Mouse (Mus musculus) T-helper 2 cell (primary cell): ENCODE data around the gene Myl3.

ENCODE experiments used
- in situ Hi-C: fragments of 300-600 bp; cut with MboI, MseI; formaldehyde crosslinking; loops from one replicate; pipeline ENCODE4 v1.15.1; 2025; ENCODE audit warnings: high pct_unique_total_duplicates

The Myl3 gene

GRCm38 (mm10) chr9:110741711-110742294 lies at the start of gene Myl3:
Gene Myl3, plus strand, starts transcription at chr9:110741861.
- in situ Hi-C loops: no loop called here

- in situ Hi-C loops: no loop called here
Measured at GRCm38 (mm10) chr9:110695165-110695755, 46.4 kb upstream of the Myl3 start.

GRCm38 (mm10) chr9:110696427-110696826 lies 45.2 kb upstream of the Myl3 start:
- in situ Hi-C loops: no loop called here

- in situ Hi-C loops: no loop called here
Measured at GRCm38 (mm10) chr9:110697465-110697864, 44.2 kb upstream of the Myl3 start.

- in situ Hi-C loops: no loop called here
Measured at GRCm38 (mm10) chr9:110699574-110699973, 42.1 kb upstream of the Myl3 start.

GRCm38 (mm10) chr9:110701114-110702032 lies 40.3 kb upstream of the Myl3 start:
- in situ Hi-C loops: loop anchor here (5.0 kb wide), 1 partner anchor 34 kb away; no protein-coding TSS in a partner anchor

GRCm38 (mm10) chr9:110702848-110703247 lies 38.8 kb upstream of the Myl3 start:
- in situ Hi-C loops: loop anchor here (5.0 kb wide), 1 partner anchor 36 kb away; no protein-coding TSS in a partner anchor

- in situ Hi-C loops: loop anchor here (5.0 kb wide), 1 partner anchor 37 kb away; no protein-coding TSS in a partner anchor
Measured at GRCm38 (mm10) chr9:110703951-110704350, 37.7 kb upstream of the Myl3 start.

- in situ Hi-C loops: no loop called here
Measured at GRCm38 (mm10) chr9:110706784-110707183, 34.9 kb upstream of the Myl3 start.

GRCm38 (mm10) chr9:110709640-110710258 lies 31.9 kb upstream of the Myl3 start:
- in situ Hi-C loops: no loop called here

- in situ Hi-C loops: no loop called here
Measured at GRCm38 (mm10) chr9:110711532-110711931, 30.1 kb upstream of the Myl3 start.

GRCm38 (mm10) chr9:110711996-110712395 lies 29.7 kb upstream of the Myl3 start:
- in situ Hi-C loops: no loop called here

GRCm38 (mm10) chr9:110712545-110712944 lies 29.1 kb upstream of the Myl3 start:
- in situ Hi-C loops: no loop called here

- in situ Hi-C loops: no loop called here
Measured at GRCm38 (mm10) chr9:110713389-110713788, 28.3 kb upstream of the Myl3 start.

GRCm38 (mm10) chr9:110715426-110715825 lies 26.2 kb upstream of the Myl3 start:
- in situ Hi-C loops: no loop called here

GRCm38 (mm10) chr9:110716775-110717174 lies 24.9 kb upstream of the Myl3 start:
- in situ Hi-C loops: no loop called here

GRCm38 (mm10) chr9:110718071-110718470 lies 23.6 kb upstream of the Myl3 start:
- in situ Hi-C loops: no loop called here

- in situ Hi-C loops: no loop called here
Measured at GRCm38 (mm10) chr9:110718810-110719209, 22.9 kb upstream of the Myl3 start.

GRCm38 (mm10) chr9:110719977-110720376 lies 21.7 kb upstream of the Myl3 start:
- in situ Hi-C loops: no loop called here

GRCm38 (mm10) chr9:110722060-110722459 lies 19.6 kb upstream of the Myl3 start:
- in situ Hi-C loops: no loop called here

- in situ Hi-C loops: no loop called here
Measured at GRCm38 (mm10) chr9:110725721-110726135, 15.9 kb upstream of the Myl3 start.

GRCm38 (mm10) chr9:110726867-110727266 lies 14.8 kb upstream of the Myl3 start:
- in situ Hi-C loops: no loop called here
